Mouse (Mus musculus) fat pad, adult 2 months (tissue): ENCODE results near the gene Gna14.

Experiments used
- DNase-seq: peaks from one replicate; pipeline ENCODE4 v3.0.0-alpha.2; 2011; ENCODE audit warnings: low read depth, low spot score; ENCODE audit errors: extremely low read depth

The Gna14 gene

GRCm38 (mm10) chr19:16435531-16436231 is at the start of gene Gna14:
Gene Gna14 (plus strand): TSS chr19:16435762.
- DNase-seq: peak; percentile 42

GRCm38 (mm10) chr19:16386514-16386913 is 49.0 kb upstream of the Gna14 start:
- no peak for DNase-seq

GRCm38 (mm10) chr19:16390192-16390795 is 45.3 kb upstream of the Gna14 start:
- DNase-seq: no peak

- no peak for DNase-seq
Measured at GRCm38 (mm10) chr19:16394381-16394780, 41.2 kb upstream of the Gna14 start.

GRCm38 (mm10) chr19:16403101-16403500 is 32.5 kb upstream of the Gna14 start:
- DNase-seq: no peak

GRCm38 (mm10) chr19:16407727-16408126 is 27.8 kb upstream of the Gna14 start:
- no peak for DNase-seq

- DNase-seq: no peak
Measured at GRCm38 (mm10) chr19:16411302-16411701, 24.3 kb upstream of the Gna14 start.

GRCm38 (mm10) chr19:16418086-16418663 is 17.4 kb upstream of the Gna14 start:
- DNase-seq: no peak

GRCm38 (mm10) chr19:16425596-16425995 is 10.0 kb upstream of the Gna14 start:
- no peak for DNase-seq

GRCm38 (mm10) chr19:16431368-16431767 is 4.2 kb upstream of the Gna14 start:
- no peak for DNase-seq

- DNase-seq: no peak
Measured at GRCm38 (mm10) chr19:16434879-16435278, 683 bp upstream of the Gna14 start.

GRCm38 (mm10) chr19:16436335-16437169 is 990 bp downstream of the Gna14 start:
- DNase-seq: no peak

- no peak for DNase-seq
Measured at GRCm38 (mm10) chr19:16437170-16437483, 1.6 kb downstream of the Gna14 start.

GRCm38 (mm10) chr19:16437906-16438305 is 2.3 kb downstream of the Gna14 start:
- DNase-seq: no peak

GRCm38 (mm10) chr19:16439278-16439677 is 3.7 kb downstream of the Gna14 start:
- DNase-seq: no peak

GRCm38 (mm10) chr19:16439834-16440233 is 4.3 kb downstream of the Gna14 start:
- DNase-seq: no peak

- no peak for DNase-seq
Measured at GRCm38 (mm10) chr19:16441329-16441728, 5.8 kb downstream of the Gna14 start.

- DNase-seq: no peak
Measured at GRCm38 (mm10) chr19:16443335-16443734, 7.8 kb downstream of the Gna14 start.

- DNase-seq: no peak
Measured at GRCm38 (mm10) chr19:16446612-16447011, 11.1 kb downstream of the Gna14 start.

- DNase-seq: no peak
Measured at GRCm38 (mm10) chr19:16447832-16448621, 12.5 kb downstream of the Gna14 start.

GRCm38 (mm10) chr19:16448796-16449195 is 13.2 kb downstream of the Gna14 start:
- DNase-seq: no peak
